1 mouse cellular context compared by ENCODE assay signal in the genomic region with DNA sequence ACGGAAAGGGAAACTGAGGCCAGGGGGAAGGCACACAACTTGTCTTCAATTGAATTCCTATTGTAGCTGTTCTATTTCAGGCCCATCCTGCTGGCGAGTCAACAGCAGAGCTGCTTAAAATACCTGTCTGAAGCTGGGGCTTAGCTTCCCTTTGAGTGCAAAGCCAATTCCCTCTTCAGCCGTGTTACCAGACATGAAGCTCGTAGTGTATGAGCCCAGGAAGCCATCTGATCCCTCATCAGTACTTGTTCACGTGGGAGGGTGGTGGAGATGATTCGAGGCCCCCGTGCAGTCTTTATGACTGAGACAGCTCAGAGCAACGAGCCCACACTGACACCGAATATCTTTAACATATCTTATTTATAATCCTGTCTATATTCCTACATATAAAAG.
TF ChIP-seq lines count a peak whose summit lies in the region.

No protein-coding gene starts in this region.

TF ChIP-seq in myocyte, 11 proteins besides CTCF, POLR2A, EP300 and RAD21 (continued from another document):
- TF ChIP-seq REST (IDR thresholded peaks at IDR 0.05; ENCODE audit: insufficient read depth, insufficient read length) (no peak), SRF (IDR thresholded peaks at IDR 0.05; ENCODE audit: control insufficient read depth, insufficient read length, low read depth) (no peak), TCF12 (IDR thresholded peaks at IDR 0.05; ENCODE audit: insufficient read depth, poor library complexity, severe bottlenecking) (no peak), MAX (IDR thresholded peaks at IDR 0.05; ENCODE audit: low read depth) (no peak)
